Comparison of ENCODE assay signal across 10 mouse cellular contexts in the genomic region with DNA sequence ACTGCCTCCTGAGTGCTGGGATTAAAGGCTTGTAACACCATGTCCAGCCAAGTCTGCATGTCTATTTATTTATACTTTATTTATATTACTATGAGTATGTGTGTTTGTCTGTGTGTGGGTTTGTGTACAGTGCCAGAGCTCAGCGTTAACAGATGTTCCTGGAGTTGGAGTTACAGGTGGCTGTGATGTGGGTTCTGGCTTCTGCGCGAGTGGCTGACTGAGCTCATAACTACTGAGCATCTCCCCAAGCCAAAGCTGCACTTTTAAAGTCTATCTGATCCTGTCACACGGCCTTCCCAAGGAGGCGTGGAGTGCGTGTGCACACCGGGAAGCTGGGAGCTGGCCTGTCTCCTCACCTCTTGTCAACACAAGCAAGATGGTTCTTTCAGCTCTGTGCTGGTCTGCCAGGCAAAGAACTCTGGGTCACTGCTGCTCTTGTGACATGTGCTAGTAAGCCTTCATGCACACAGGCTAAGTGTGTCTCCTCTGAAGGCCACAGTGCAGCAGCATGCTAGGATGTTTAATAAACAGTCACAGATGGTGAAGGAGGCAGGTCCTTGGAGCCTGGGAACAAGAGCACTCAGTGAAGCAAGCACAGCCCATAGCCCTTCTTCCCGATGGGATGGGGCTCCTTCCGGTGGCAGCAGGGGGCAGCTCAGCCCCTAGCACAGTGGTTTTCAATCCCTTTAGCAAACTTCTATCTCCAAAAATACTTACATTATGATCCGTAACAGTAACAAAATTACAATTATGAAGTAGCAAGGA. TPM values are rescaled to one million over a fixed set of nuclear protein-coding genes. Genes with fewer than 3 reads are reported as not detected.
DNase-seq lines count a peak whose midpoint lies in the region; ATAC-seq lines count a peak whose summit lies in the region.
"Had no signal": no experiment of that assay in that cellular context is flagged by ENCODE, and none has a peak within 500 bp of the region (broad histone marks: within the 10 kb centered on the region; RNA-seq: fewer than 3 reads in every experiment).

No protein-coding gene starts in this region.

- no peaks in the 10 kb centered on the region for H3K36me3 ChIP-seq in kidney, embryonic 14.5 days (ENCODE audit: control insufficient read depth, insufficient read depth, low read length)
- H3K36me3 ChIP-seq in embryonic facial prominence, embryonic 10.5 days (replicated peaks) = no peaks in the 10 kb centered on the region
- H3K36me3 ChIP-seq in hindbrain, embryonic 15.5 days = no peaks in the 10 kb centered on the region
- no peaks in the 10 kb centered on the region for H3K36me3 ChIP-seq in neural tube, embryonic 13.5 days

- no peak overlapping the region for H3K9ac ChIP-seq in kidney, embryonic 14.5 days (ENCODE audit: low read depth, low read length)
- H3K9ac ChIP-seq in hindbrain, embryonic 15.5 days = no peak overlapping the region
- H3K9ac ChIP-seq in neural tube, embryonic 13.5 days = no peak overlapping the region

- no peak for DNase-seq in kidney, adult 8-10 months
- no peak for DNase-seq in embryonic facial prominence, embryonic 10.5 days (ENCODE audit: low spot score)
- DNase-seq in urinary bladder, adult 18-20 months (ENCODE audit: low spot score in 2 of 2) = no peak
- DNase-seq in adrenal gland, postnatal 14 days = no peak
- no peak for DNase-seq in spleen, postnatal 4 days (ENCODE audit: low spot score in 2 of 2)

- no peak overlapping the region for H3K4me3 ChIP-seq in kidney, embryonic 14.5 days (ENCODE audit: low read length)
- H3K4me3 ChIP-seq in embryonic facial prominence, embryonic 10.5 days = no peak overlapping the region
- H3K4me3 ChIP-seq in hindbrain, embryonic 15.5 days = no peak overlapping the region
- no peak overlapping the region for H3K4me3 ChIP-seq in neural tube, embryonic 13.5 days
- H3K4me3 ChIP-seq: left cerebral cortex, adult 2 months had no signal

- ATAC-seq in kidney, embryonic 14.5 days (ENCODE audit: low FRiP score, low TSS enrichment) = peak; percentile 68
- peak; percentile 60; the same call in 1 of the 2 replicates for ATAC-seq in hindbrain, embryonic 15.5 days (ENCODE audit: low FRiP score, low read depth)
- 0 out of 2 replicates have a peak, but pooled peaks have one; percentile 41 for ATAC-seq in neural tube, embryonic 13.5 days (ENCODE audit: low read depth)

- 0 out of 2 replicates have a peak overlapping the region, but pooled peaks have one; percentile 7 for H3K27ac ChIP-seq in kidney, embryonic 14.5 days (ENCODE audit: low read depth, low read length)
- H3K27ac ChIP-seq in embryonic facial prominence, embryonic 10.5 days (replicated peaks) = peak overlapping the region; percentile 52; the same call in 1 of the 2 replicates
- peak overlapping the region; percentile 77 for H3K27ac ChIP-seq in hindbrain, embryonic 15.5 days (replicated peaks)
- H3K27ac ChIP-seq in neural tube, embryonic 13.5 days (replicated peaks) = peak overlapping the region; percentile 67
- H3K27ac ChIP-seq: left cerebral cortex, adult 2 months had no signal

- no peaks in the 10 kb centered on the region for H3K9me3 ChIP-seq in kidney, embryonic 14.5 days (ENCODE audit: control insufficient read depth, low read length)
- H3K9me3 ChIP-seq in embryonic facial prominence, embryonic 10.5 days = no peaks in the 10 kb centered on the region
- no peaks in the 10 kb centered on the region for H3K9me3 ChIP-seq in hindbrain, embryonic 15.5 days
- H3K9me3 ChIP-seq in neural tube, embryonic 13.5 days = no peaks in the 10 kb centered on the region

- H3K4me2 ChIP-seq in kidney, embryonic 14.5 days (replicated peaks; ENCODE audit: low read depth, low read length) = no peak overlapping the region
- no peak overlapping the region for H3K4me2 ChIP-seq in hindbrain, embryonic 15.5 days
- no peak overlapping the region for H3K4me2 ChIP-seq in neural tube, embryonic 13.5 days

- 61% methylated on average over 10 of the region's 10 CpGs for WGBS in kidney, embryonic 14.5 days
- 65% methylated on average over 10 of the region's 10 CpGs for WGBS in embryonic facial prominence, embryonic 10.5 days
- 47% methylated on average over 10 of the region's 10 CpGs for WGBS in hindbrain, embryonic 15.5 days
- 67% methylated on average over 10 of the region's 10 CpGs for WGBS in neural tube, embryonic 13.5 days

- H3K27me3 ChIP-seq in kidney, embryonic 14.5 days (ENCODE audit: control insufficient read depth, insufficient read depth, low read length) = no peaks in the 10 kb centered on the region
- no peaks in the 10 kb centered on the region for H3K27me3 ChIP-seq in embryonic facial prominence, embryonic 10.5 days (replicated peaks; ENCODE audit: low read depth, poor library complexity, severe bottlenecking)
- H3K27me3 ChIP-seq in hindbrain, embryonic 15.5 days = no peaks in the 10 kb centered on the region
- H3K27me3 ChIP-seq in neural tube, embryonic 13.5 days = no peaks in the 10 kb centered on the region

- H3K4me1 ChIP-seq in kidney, embryonic 14.5 days (ENCODE audit: control insufficient read depth, insufficient read depth, low read length) = peaks cover 19% of the 10 kb centered on the region
- peaks cover 38% of the 10 kb centered on the region for H3K4me1 ChIP-seq in embryonic facial prominence, embryonic 10.5 days
- H3K4me1 ChIP-seq in hindbrain, embryonic 15.5 days (replicated peaks) = peaks cover 16% of the 10 kb centered on the region
- peaks cover 15% of the 10 kb centered on the region for H3K4me1 ChIP-seq in neural tube, embryonic 13.5 days (replicated peaks)

RNA-seq across cellular contexts. Expression of a gene that starts 37.2 kb away (rescaled TPM):
- 4.8 and 6.0 TPM in 2 replicates for polyA plus RNA-seq in kidney, embryonic 14.5 days (2014; fragmentation: Nextera tagmentation; extraction: Ambion mirVana)
- 24.9 and 25.9 TPM in 2 replicates for polyA plus RNA-seq in embryonic facial prominence, embryonic 10.5 days (2016; fragmentation: Nextera tagmentation; extraction: Ambion mirVana)
- 26.2 and 26.8 TPM in 2 replicates for polyA plus RNA-seq in hindbrain, embryonic 15.5 days (2015; fragmentation: Nextera tagmentation; extraction: Ambion mirVana)
- polyA plus RNA-seq in neural tube, embryonic 13.5 days (2015; fragmentation: Nextera tagmentation; extraction: Ambion mirVana) = 23.4 and 25.2 TPM in 2 replicates
- total RNA-seq in adrenal gland, postnatal 14 days (2021) = 20.7 and 27.9 TPM in 2 replicates

RNA-seq across cellular contexts. Expression of a gene that starts 48.1 kb away (rescaled TPM):
- 22.4 and 22.7 TPM in 2 replicates for polyA plus RNA-seq in kidney, embryonic 14.5 days (2014; fragmentation: Nextera tagmentation; extraction: Ambion mirVana)
- 18.9 and 20.3 TPM in 2 replicates for polyA plus RNA-seq in embryonic facial prominence, embryonic 10.5 days (2016; fragmentation: Nextera tagmentation; extraction: Ambion mirVana)
- polyA plus RNA-seq in hindbrain, embryonic 15.5 days (2015; fragmentation: Nextera tagmentation; extraction: Ambion mirVana) = 28.7 and 29.9 TPM in 2 replicates
- polyA plus RNA-seq in neural tube, embryonic 13.5 days (2015; fragmentation: Nextera tagmentation; extraction: Ambion mirVana) = 23.8 and 26.2 TPM in 2 replicates
- total RNA-seq in adrenal gland, postnatal 14 days (2021) = 11.7 and 15.3 TPM in 2 replicates

RNA-seq across cellular contexts. Expression of a gene that starts 56.1 kb away (rescaled TPM):
- polyA plus RNA-seq in kidney, embryonic 14.5 days (2014; fragmentation: Nextera tagmentation; extraction: Ambion mirVana) = 0.26 TPM in 1 of 2 replicates, not detected in the other
- polyA plus RNA-seq in embryonic facial prominence, embryonic 10.5 days (2016; fragmentation: Nextera tagmentation; extraction: Ambion mirVana) = 0.54 TPM in 1 of 2 replicates, not detected in the other
- polyA plus RNA-seq in hindbrain, embryonic 15.5 days (2015; fragmentation: Nextera tagmentation; extraction: Ambion mirVana) = 0.62 TPM in 1 of 2 replicates, not detected in the other
- 0.32 and 1.9 TPM in 2 replicates for polyA plus RNA-seq in neural tube, embryonic 13.5 days (2015; fragmentation: Nextera tagmentation; extraction: Ambion mirVana)
- 2.1 TPM in 1 of 2 replicates, not detected in the other for total RNA-seq in adrenal gland, postnatal 14 days (2021)
- total RNA-seq: adrenal gland, postnatal 4 days; left cerebral cortex, adult 2 months had no signal

RNA-seq across cellular contexts. Expression of a gene that starts 58.7 kb away (rescaled TPM):
- polyA plus RNA-seq in kidney, embryonic 14.5 days (2014; fragmentation: Nextera tagmentation; extraction: Ambion mirVana) = 10.5 and 14.6 TPM in 2 replicates
- polyA plus RNA-seq in embryonic facial prominence, embryonic 10.5 days (2016; fragmentation: Nextera tagmentation; extraction: Ambion mirVana) = 15.5 and 16.6 TPM in 2 replicates
- polyA plus RNA-seq in hindbrain, embryonic 15.5 days (2015; fragmentation: Nextera tagmentation; extraction: Ambion mirVana) = 18.9 and 19.6 TPM in 2 replicates
- polyA plus RNA-seq in neural tube, embryonic 13.5 days (2015; fragmentation: Nextera tagmentation; extraction: Ambion mirVana) = 19.0 and 19.2 TPM in 2 replicates
- 8.9 and 9.7 TPM in 2 replicates for total RNA-seq in adrenal gland, postnatal 14 days (2021)

Comparison
In these comparisons a context has a peak if more than half of its experiments do, and no peak if none do; other contexts are left out.
1. H3K27ac ChIP-seq: peak in every context shown above with its lines; median percentile 77 in hindbrain, embryonic 15.5 days; 67 in neural tube, embryonic 13.5 days; 52 in embryonic facial prominence, embryonic 10.5 days; 7 in kidney, embryonic 14.5 days.